Mouse (Mus musculus) cortical plate, adult 2 months (tissue): ENCODE data around the gene Hivep3. TPM values are rescaled to one million over a fixed set of nuclear protein-coding genes. Genes with fewer than 3 reads are reported as not detected.
A peak's percentile ranks its signal among the peaks of the same experiment; 100 is the strongest.

ENCODE experiments used
- H3K27ac ChIP-seq: fragments of 200-500 bp; 2 replicates; pipeline ENCODE4 v1.5.1; 2012; ENCODE audit warnings: low read length, control low read depth, inconsistent platforms; ENCODE audit not compliant: insufficient read depth
- H3K4me1 ChIP-seq: fragments of 200-500 bp; 2 replicates; pipeline ENCODE4 v1.6.1; 2011; ENCODE audit warnings: low read length; ENCODE audit not compliant: control insufficient read depth, insufficient read depth
- H3K4me3 ChIP-seq: fragments of 200-500 bp; 2 replicates; pipeline ENCODE4 v1.5.1; 2011; ENCODE audit warnings: mild to moderate bottlenecking, low read length, control low read depth; ENCODE audit not compliant: insufficient read depth
- CTCF ChIP-seq: fragments of 200-500 bp; IDR thresholded peaks from 2 replicates; pipeline ENCODE4 v1.5.1; 2011; ENCODE audit warnings: mild to moderate bottlenecking, control low read depth, low read length; ENCODE audit not compliant: insufficient read depth; ENCODE audit errors: extremely low read depth
- POLR2A ChIP-seq: fragments of 200-500 bp; IDR thresholded peaks from 2 replicates; pipeline ENCODE4 v1.6.1; 2011; ENCODE audit warnings: mild to moderate bottlenecking, low read length, control low read depth; ENCODE audit not compliant: insufficient read depth; ENCODE audit errors: extremely low read depth
- polyA plus RNA-seq: library from polyadenylated mRNA; depleted of rRNA; stranded (reverse); fragments of >200 nt; gene quantifications from 2 replicates; pipeline ENCODE4 v1.2.3, GENCODE M21; 2012

The Hivep3 gene
- polyA plus RNA-seq, 1 experiment, result 48.9 TPM

DNA sequence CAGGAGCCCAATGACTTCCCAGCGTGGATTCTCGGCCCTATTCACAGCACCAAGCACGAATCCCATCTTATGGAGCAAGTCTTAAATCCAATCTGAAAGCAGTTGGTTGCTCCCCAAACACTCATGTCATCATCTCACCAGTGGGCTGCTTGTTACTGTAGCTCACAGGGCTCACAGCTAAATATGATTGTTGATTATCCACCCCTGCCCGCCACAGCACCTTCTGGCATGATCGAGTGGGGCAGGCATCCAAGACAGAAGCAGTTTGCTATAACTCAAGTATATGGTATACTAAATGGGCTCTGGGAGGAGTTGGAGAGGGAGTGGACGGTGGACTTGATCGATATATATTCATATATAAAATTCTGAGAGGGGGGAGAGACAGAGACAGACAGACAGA is 146.7 kb downstream of the Hivep3 start:
- H3K27ac ChIP-seq, result peak overlapping the region; percentile 69; the same call in 1 of the 2 replicates

DNA sequence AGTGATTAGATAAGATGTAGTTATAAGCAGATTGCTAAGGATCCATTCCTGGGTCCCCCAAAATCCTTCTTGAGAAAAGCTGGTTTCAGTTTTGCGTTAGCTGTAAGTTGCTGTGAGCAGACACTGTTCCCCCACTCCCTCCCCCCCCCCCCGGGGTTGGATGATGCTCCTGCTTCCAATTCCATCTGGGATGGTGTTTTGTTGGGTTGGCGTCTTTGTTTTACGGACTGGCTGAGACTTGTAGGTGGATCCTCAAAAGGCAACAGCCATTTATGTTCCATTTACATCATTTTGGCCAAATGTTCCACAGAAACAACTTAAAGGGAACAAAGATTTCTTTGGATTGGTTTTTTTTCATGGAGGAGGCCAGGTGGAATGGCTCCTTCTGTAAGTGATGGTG is 147.7 kb downstream of the Hivep3 start:
- peak overlapping the region; percentile 69; the same call in 1 of the 2 replicates for H3K27ac ChIP-seq
- no peak overlapping the region for H3K4me3 ChIP-seq
- TF ChIP-seq POLR2A (no peak), CTCF (no peak)
- H3K4me1 ChIP-seq, result peaks cover 15% of the 10 kb centered on the region

More for the DNA sequence above, 146.7 kb downstream of the Hivep3 start:
- Histone ChIP-seq H3K4me3 (no peak overlapping the region), H3K4me1 (peaks cover 17% of the 10 kb centered on the region)
- TF ChIP-seq CTCF (no peak), POLR2A (no peak)

DNA sequence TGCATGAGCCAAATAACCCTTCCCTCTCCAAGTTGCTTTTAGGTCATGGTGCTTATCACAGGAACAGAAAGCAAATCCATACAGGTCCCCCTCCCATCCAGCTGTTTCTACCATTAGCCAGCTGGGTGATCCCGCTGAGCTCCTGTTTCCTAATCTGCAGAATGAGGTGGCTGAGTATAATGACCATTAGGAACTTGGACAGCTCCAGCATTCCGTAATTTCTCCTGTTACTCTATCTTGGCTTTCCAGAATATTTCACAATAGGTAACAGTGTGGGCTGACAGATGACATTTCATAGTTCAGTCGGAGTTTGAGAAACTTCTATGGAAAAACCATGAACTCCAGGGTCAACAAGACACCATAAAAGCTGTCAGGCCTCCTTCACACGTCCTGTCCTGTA is 148.8 kb downstream of the Hivep3 start:
- H3K4me3 ChIP-seq, result no peak overlapping the region
- TF ChIP-seq POLR2A (no peak), CTCF (no peak)
- peaks cover 15% of the 10 kb centered on the region for H3K4me1 ChIP-seq
- no peak overlapping the region for H3K27ac ChIP-seq

DNA sequence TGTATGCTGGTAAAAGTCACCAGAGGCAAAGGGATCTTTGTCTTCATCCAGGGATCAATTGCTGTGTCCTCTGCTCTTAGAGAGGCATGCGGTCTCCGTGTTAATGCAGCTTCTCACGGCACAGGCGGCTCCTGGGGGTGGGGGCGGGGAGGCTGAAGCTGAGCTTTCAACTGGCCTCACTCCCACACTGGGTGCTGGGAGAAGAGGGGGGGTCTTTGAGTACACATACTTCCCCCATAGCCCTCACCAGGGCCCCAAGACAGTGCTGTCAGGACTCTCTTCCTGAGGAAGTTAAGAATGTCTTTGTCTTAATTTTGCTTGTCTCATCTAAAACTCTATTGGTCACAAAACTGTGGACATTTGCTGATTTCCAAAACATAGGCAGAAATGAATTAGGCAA is 149.2 kb downstream of the Hivep3 start:
- H3K4me3 ChIP-seq, result no peak overlapping the region
- peaks cover 15% of the 10 kb centered on the region for H3K4me1 ChIP-seq
- TF ChIP-seq POLR2A (no peak), CTCF (no peak)
- no peak overlapping the region for H3K27ac ChIP-seq

DNA sequence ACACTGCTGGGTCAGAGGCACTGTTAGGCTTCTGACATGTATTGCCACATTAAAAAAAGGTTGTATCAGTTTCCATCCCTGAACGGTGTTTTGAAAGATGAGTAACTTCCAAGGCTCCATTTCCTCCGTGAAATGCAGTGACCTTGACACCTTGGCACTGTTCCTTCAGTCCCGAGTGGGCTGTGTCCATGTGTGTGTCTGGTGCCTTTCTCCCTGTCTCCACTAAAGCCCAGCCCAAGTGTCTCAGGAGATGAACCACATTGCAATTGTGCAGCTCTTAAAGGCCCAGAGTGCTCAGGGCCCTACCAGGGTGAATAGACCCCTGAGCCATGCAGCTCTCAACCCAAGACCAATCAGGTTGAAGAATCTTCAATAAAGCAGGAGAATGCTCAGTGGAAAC is 153.0 kb downstream of the Hivep3 start:
- Histone ChIP-seq H3K27ac (no peak overlapping the region), H3K4me1 (peaks cover 2% of the 10 kb centered on the region), H3K4me3 (no peak overlapping the region)
- no peak for TF ChIP-seq CTCF
- TF ChIP-seq POLR2A, result no peak

DNA sequence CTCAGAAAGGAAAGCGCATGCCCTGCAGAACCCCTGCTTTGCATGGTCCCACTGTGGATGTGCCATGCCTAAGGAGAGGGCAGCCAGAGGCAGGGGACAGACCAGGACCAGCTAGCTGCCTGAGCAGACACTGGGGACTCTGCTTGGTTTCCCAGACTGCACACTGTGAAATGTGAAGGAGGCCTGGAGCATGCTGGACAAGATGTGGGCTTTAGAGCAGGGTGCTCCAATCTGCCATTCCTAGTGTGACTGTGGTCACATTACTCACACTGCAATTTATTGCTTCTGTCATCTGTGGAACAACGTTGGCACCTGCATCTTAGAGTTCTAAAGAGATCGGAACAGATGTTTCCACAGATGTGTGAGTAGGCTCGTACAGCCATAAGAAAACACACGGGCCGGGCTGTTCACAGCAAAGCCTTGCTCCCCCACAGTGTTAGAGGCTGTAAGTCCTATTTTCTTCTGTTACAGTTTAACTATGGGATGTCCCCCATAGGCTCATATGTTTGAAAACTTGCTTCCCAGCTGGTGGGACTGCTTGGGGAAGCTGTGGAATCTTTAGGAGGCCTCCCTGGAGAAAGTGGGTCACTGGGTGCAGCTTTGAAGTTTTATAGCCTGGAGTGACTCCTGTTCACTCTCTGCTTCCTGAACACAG is 154.1 kb downstream of the Hivep3 start:
- TF ChIP-seq POLR2A (no peak), CTCF (no peak)
- H3K27ac ChIP-seq, result no peak overlapping the region
- H3K4me1 ChIP-seq, result no peaks in the 10 kb centered on the region
- H3K4me3 ChIP-seq, result no peak overlapping the region

DNA sequence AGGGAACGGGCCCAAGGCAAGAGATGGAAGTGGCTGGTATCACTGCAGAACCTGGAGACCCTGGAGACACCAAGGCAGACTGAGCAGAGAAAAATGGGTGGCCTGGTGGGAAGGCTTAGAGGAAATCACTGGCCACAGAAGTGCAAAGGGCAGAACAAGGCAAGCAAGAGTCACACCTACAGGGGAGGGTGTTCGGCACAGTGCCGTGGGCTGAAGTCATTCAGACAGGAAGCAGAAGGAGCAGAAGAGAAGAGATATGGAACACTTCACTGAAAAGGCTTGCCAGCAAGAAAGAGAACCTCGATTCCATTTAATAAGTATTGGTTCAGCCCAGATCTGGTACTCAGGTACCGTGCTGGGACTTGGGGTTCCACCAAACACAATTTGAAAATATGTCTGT is 156.2 kb downstream of the Hivep3 start:
- Histone ChIP-seq H3K4me1 (peaks cover 4% of the 10 kb centered on the region), H3K4me3 (no peak overlapping the region), H3K27ac (no peak overlapping the region)
- TF ChIP-seq POLR2A (no peak), CTCF (no peak)

DNA sequence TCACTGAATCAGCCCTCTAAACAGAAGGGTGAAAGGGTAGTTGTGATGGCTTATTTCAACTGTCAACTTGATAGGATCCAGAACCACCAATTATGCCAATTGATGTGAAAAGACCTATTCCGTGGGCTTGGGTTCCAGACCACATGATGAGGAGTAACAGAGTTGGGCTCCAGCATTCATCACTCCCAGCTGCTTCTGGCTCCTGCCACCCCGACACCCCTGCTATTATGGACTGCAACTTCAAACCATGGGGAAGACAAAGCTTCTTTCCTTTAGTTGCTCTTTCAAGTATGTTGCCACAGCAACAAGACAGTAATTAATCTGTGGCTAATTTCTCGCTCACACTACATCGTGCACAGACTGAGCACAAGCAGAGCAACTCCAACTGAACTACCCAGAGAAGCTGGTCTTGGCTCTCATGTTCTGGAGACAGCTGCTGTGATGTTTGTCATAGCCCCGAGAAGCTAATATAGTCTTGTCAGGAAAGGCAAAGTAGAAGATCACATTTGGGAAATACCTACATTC is 159.7 kb downstream of the Hivep3 start:
- no peak overlapping the region for H3K4me3 ChIP-seq
- TF ChIP-seq POLR2A, result no peak
- no peak for TF ChIP-seq CTCF
- peaks cover 12% of the 10 kb centered on the region for H3K4me1 ChIP-seq
- H3K27ac ChIP-seq, result no peak overlapping the region

DNA sequence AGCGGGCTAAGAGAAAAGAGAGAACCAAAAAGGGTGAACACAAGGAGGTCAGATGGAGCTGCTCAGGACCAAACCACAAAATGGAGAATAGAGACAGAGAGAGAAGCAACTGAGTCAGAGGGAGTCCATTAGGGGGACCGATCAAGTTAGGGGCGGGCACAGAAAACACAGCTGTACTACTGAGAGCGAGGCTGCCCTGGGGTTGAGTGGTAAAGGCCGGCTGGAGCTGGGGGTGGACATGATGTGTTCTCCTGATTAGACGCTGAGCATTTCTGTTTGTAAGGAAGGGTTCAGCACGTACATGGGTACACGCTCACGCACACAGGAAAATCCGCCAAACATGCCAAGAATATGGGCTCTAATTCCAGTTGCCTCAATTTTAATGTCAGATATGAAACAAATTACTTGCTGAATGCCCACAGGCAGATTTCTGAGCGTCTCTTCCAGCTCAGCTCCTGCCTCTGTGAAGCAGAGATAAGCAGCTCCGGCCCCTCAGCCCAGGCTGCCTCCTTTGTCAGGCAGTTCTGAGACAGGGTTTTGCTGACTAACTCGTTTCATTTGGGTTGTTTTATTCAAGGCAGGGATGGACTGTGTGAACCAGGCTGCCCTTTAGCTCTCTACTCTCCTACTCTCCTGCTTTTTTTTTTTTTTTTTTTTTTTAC is 161.3 kb downstream of the Hivep3 start:
- Histone ChIP-seq H3K4me1 (peaks cover 12% of the 10 kb centered on the region), H3K27ac (peak overlapping the region; percentile 28; the same call in 1 of the 2 replicates), H3K4me3 (no peak overlapping the region)
- TF ChIP-seq POLR2A (no peak), CTCF (no peak)

DNA sequence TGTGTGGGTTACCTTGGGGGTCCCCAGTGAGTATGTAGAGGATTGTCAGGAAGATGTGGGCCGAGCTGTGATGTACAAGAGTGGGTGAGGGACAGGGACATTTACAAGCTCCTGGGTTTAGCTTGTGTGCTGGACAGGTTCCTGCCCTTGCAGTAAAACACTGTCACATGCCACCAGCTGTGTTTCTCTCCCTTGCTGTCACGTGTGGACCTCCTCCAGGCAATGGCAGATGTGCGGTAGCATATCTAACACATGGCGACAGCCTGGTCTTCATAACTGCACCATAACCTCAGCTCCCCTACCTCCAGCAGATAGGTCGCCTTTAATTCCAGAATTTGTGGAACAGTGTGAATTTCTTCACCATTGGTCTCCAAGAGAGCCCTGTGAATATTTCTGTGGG is 161.9 kb downstream of the Hivep3 start:
- Histone ChIP-seq H3K27ac (no peak overlapping the region), H3K4me1 (peaks cover 12% of the 10 kb centered on the region), H3K4me3 (no peak overlapping the region)
- TF ChIP-seq CTCF, result no peak
- no peak for TF ChIP-seq POLR2A
